Mouse (Mus musculus): ENCODE measurements around the gene Reg3b. TPM values are rescaled to one million over a fixed set of nuclear protein-coding genes. Genes with fewer than 3 reads are reported as not detected.

Gene Reg3b
- not detected in 2 replicates for polyA plus RNA-seq (2014; fragmentation: Nextera tagmentation; extraction: Ambion mirVana)

GRCm38 (mm10) chr6:78370357-78370756 is at the start of gene Reg3b:
TSS of gene Reg3b (plus strand) at chr6:78370657.
- H3K27ac ChIP-seq (ENCODE audit: low read depth, low read length): no peak within 1 kb of the TSS
- H3K9ac ChIP-seq (ENCODE audit: low read depth, low read length): no peak within 1 kb of the TSS
- no peak for ATAC-seq (ENCODE audit: low FRiP score)
- H3K4me1 ChIP-seq (replicated peaks; ENCODE audit: control insufficient read depth, insufficient read depth, low read length): no peaks in the 10 kb centered on the region
- no peak within 1 kb of the TSS for H3K4me3 ChIP-seq (ENCODE audit: low read depth, low read length)
- H3K36me3 ChIP-seq (ENCODE audit: control insufficient read depth, insufficient read depth, low read length): no peaks in the 10 kb centered on the region
- no peak within 1 kb of the TSS for H3K4me2 ChIP-seq (replicated peaks; ENCODE audit: low read depth, low read length)
- DNase-seq (ENCODE audit: low spot score): no peak
- no peaks in the 10 kb centered on the region for H3K9me3 ChIP-seq (ENCODE audit: control insufficient read depth, low read length)
- H3K27me3 ChIP-seq (ENCODE audit: control insufficient read depth, insufficient read depth, low read length): no peaks in the 10 kb centered on the region
- WGBS: 94% methylated on average over 2 of the region's 2 CpGs

GRCm38 (mm10) chr6:78327798-78328197 is 42.7 kb upstream of the Reg3b start:
- H3K4me3 ChIP-seq (ENCODE audit: low read depth, low read length): no peak overlapping the region
- H3K36me3 ChIP-seq (ENCODE audit: control insufficient read depth, insufficient read depth, low read length): no peaks in the 10 kb centered on the region
- ATAC-seq (ENCODE audit: low FRiP score) (no peak), DNase-seq (ENCODE audit: low spot score) (no peak)
- H3K9ac ChIP-seq (ENCODE audit: low read depth, low read length): no peak overlapping the region
- H3K27me3 ChIP-seq (ENCODE audit: control insufficient read depth, insufficient read depth, low read length): no peaks in the 10 kb centered on the region
- H3K4me2 ChIP-seq (replicated peaks; ENCODE audit: low read depth, low read length): no peak overlapping the region
- H3K4me1 ChIP-seq (replicated peaks; ENCODE audit: control insufficient read depth, insufficient read depth, low read length): no peaks in the 10 kb centered on the region
- H3K9me3 ChIP-seq (ENCODE audit: control insufficient read depth, low read length): no peaks in the 10 kb centered on the region
- no peak overlapping the region for H3K27ac ChIP-seq (ENCODE audit: low read depth, low read length)

- peak; percentile 80 for ATAC-seq (ENCODE audit: low FRiP score)
Observed at GRCm38 (mm10) chr6:78329166-78329565, 41.3 kb upstream of the Reg3b start.

DNA sequence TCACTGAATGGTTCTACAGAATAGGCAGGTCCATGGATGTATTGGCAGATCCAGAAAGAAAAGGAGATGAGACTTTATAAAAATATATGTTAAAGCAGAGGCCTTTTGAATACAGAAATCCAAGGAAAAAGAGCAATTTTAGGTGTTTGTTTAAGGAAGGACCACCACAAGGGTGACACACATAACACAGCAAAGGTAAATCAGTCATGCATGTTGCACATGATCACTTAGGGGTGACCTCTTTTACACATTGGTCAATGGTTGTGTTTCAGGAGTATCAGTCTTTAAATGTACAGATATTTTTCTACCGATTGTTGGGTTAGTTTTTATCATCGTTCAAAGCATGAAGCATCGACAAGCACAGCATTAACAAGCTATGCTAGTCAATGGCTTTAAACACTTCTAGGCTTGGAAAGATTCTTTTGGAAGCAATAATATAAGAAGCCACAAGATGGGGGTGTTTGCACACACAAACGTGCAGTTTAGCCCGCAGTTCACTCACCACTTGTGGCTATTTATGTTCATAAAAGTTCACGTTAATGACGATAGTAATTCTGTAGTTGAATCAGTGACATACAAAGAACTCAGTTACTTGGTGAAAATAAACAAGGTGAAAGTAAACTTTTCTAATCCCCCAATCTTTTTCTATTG is 38.4 kb upstream of the Reg3b start:
- no peaks in the 10 kb centered on the region for H3K4me1 ChIP-seq (replicated peaks; ENCODE audit: control insufficient read depth, insufficient read depth, low read length)
- no peak overlapping the region for H3K4me2 ChIP-seq (replicated peaks; ENCODE audit: low read depth, low read length)
- 47% methylated on average over 7 of the region's 7 CpGs for WGBS
- H3K9ac ChIP-seq (ENCODE audit: low read depth, low read length): no peak overlapping the region
- H3K27me3 ChIP-seq (ENCODE audit: control insufficient read depth, insufficient read depth, low read length): no peaks in the 10 kb centered on the region
- H3K27ac ChIP-seq (ENCODE audit: low read depth, low read length): no peak overlapping the region
- DNase-seq (ENCODE audit: low spot score): peak; percentile 47
- H3K4me3 ChIP-seq (ENCODE audit: low read depth, low read length): no peak overlapping the region
- H3K36me3 ChIP-seq (ENCODE audit: control insufficient read depth, insufficient read depth, low read length): no peaks in the 10 kb centered on the region
- ATAC-seq (ENCODE audit: low FRiP score): peak; percentile 53; the same call in 1 of the 2 replicates
- no peaks in the 10 kb centered on the region for H3K9me3 ChIP-seq (ENCODE audit: control insufficient read depth, low read length)

More at GRCm38 (mm10) chr6:78329166-78329565, 41.3 kb upstream of the Reg3b start:
- no peaks in the 10 kb centered on the region for H3K4me1 ChIP-seq (replicated peaks; ENCODE audit: control insufficient read depth, insufficient read depth, low read length)
- no peak overlapping the region for H3K9ac ChIP-seq (ENCODE audit: low read depth, low read length)
- peak; percentile 18 for DNase-seq (ENCODE audit: low spot score)
- no peaks in the 10 kb centered on the region for H3K27me3 ChIP-seq (ENCODE audit: control insufficient read depth, insufficient read depth, low read length)
- H3K9me3 ChIP-seq (ENCODE audit: control insufficient read depth, low read length): no peaks in the 10 kb centered on the region
- WGBS: 53% methylated on average over 2 of the region's 2 CpGs
- no peak overlapping the region for H3K4me3 ChIP-seq (ENCODE audit: low read depth, low read length)
- H3K36me3 ChIP-seq (ENCODE audit: control insufficient read depth, insufficient read depth, low read length): no peaks in the 10 kb centered on the region
- H3K4me2 ChIP-seq (replicated peaks; ENCODE audit: low read depth, low read length): no peak overlapping the region
- no peak overlapping the region for H3K27ac ChIP-seq (ENCODE audit: low read depth, low read length)

GRCm38 (mm10) chr6:78340296-78340695 is 30.2 kb upstream of the Reg3b start:
- H3K27ac ChIP-seq (ENCODE audit: low read depth, low read length): no peak overlapping the region
- no peaks in the 10 kb centered on the region for H3K9me3 ChIP-seq (ENCODE audit: control insufficient read depth, low read length)
- ATAC-seq (ENCODE audit: low FRiP score): no peak
- no peak overlapping the region for H3K4me3 ChIP-seq (ENCODE audit: low read depth, low read length)
- H3K27me3 ChIP-seq (ENCODE audit: control insufficient read depth, insufficient read depth, low read length): no peaks in the 10 kb centered on the region
- DNase-seq (ENCODE audit: low spot score): no peak
- no peaks in the 10 kb centered on the region for H3K36me3 ChIP-seq (ENCODE audit: control insufficient read depth, insufficient read depth, low read length)
- H3K4me1 ChIP-seq (replicated peaks; ENCODE audit: control insufficient read depth, insufficient read depth, low read length): no peaks in the 10 kb centered on the region
- no peak overlapping the region for H3K4me2 ChIP-seq (replicated peaks; ENCODE audit: low read depth, low read length)
- H3K9ac ChIP-seq (ENCODE audit: low read depth, low read length): no peak overlapping the region

DNA sequence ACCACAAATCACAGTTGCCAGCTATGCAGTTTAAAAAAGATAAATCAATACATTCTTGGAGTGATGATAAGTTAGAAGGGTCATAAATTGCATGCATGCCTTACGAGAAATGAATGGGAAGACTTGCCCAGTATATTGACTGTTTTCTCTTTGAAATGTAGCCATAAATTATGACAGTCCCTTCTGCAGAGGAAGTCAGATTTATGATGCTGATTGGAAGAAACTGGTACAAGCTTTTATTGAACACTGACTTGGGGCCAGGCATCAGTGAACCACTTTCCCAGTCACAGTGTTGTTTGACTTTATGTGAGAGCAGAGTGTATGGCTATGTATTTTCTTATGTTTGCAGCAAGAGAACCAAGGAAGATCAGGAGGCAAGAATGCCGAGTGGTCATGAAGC is 28.8 kb upstream of the Reg3b start:
- ATAC-seq (ENCODE audit: low FRiP score) (no peak), DNase-seq (ENCODE audit: low spot score) (no peak)
- H3K4me3 ChIP-seq (ENCODE audit: low read depth, low read length): no peak overlapping the region
- H3K4me1 ChIP-seq (replicated peaks; ENCODE audit: control insufficient read depth, insufficient read depth, low read length): no peaks in the 10 kb centered on the region
- WGBS: 85% methylated on average over 2 of the region's 2 CpGs
- no peak overlapping the region for H3K9ac ChIP-seq (ENCODE audit: low read depth, low read length)
- H3K9me3 ChIP-seq (ENCODE audit: control insufficient read depth, low read length): no peaks in the 10 kb centered on the region
- H3K27me3 ChIP-seq (ENCODE audit: control insufficient read depth, insufficient read depth, low read length): no peaks in the 10 kb centered on the region
- H3K36me3 ChIP-seq (ENCODE audit: control insufficient read depth, insufficient read depth, low read length): no peaks in the 10 kb centered on the region
- no peak overlapping the region for H3K27ac ChIP-seq (ENCODE audit: low read depth, low read length)
- H3K4me2 ChIP-seq (replicated peaks; ENCODE audit: low read depth, low read length): no peak overlapping the region

- Histone ChIP-seq H3K4me3 (ENCODE audit: low read depth, low read length) (no peak overlapping the region), H3K36me3 (ENCODE audit: control insufficient read depth, insufficient read depth, low read length) (no peaks in the 10 kb centered on the region), H3K9ac (ENCODE audit: low read depth, low read length) (no peak overlapping the region), H3K4me2 (replicated peaks; ENCODE audit: low read depth, low read length) (no peak overlapping the region), H3K27ac (ENCODE audit: low read depth, low read length) (no peak overlapping the region), H3K4me1 (replicated peaks; ENCODE audit: control insufficient read depth, insufficient read depth, low read length) (no peaks in the 10 kb centered on the region), H3K27me3 (ENCODE audit: control insufficient read depth, insufficient read depth, low read length) (no peaks in the 10 kb centered on the region), H3K9me3 (ENCODE audit: control insufficient read depth, low read length) (no peaks in the 10 kb centered on the region)
- ATAC-seq (ENCODE audit: low FRiP score) (no peak), DNase-seq (ENCODE audit: low spot score) (no peak)
- WGBS: 81% methylated on average over 2 of the region's 2 CpGs
Observed at GRCm38 (mm10) chr6:78361971-78362563, 8.4 kb upstream of the Reg3b start.

DNA sequence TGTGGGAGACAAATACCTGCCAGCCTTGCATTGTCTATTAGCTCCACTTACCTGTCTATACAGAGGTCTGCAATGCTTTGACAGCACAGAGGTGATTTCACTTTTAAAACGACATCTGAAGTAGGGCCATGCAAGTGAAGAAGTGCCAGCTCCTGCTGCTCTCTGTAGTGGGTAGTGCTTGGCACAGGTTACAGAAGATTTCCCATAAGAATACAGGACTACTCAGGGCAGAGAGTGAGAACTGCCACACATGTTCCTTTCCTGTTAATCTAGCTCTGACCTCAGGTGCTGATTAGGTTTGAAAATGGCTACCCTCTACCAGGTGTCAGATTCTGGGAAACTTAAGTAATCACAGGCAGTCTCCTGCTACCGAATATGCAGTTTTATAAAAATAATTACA is 8.3 kb downstream of the Reg3b start, which contains the start of gene Reg3d:
Gene Reg3d (minus strand): TSS at position 101 of the 400 bp plus-strand sequence.
- no peak for DNase-seq (ENCODE audit: low spot score)
- Histone ChIP-seq H3K9me3 (ENCODE audit: control insufficient read depth, low read length) (no peaks in the 10 kb centered on the region), H3K4me2 (replicated peaks; ENCODE audit: low read depth, low read length) (no peak within 1 kb of the TSS), H3K4me1 (replicated peaks; ENCODE audit: control insufficient read depth, insufficient read depth, low read length) (no peaks in the 10 kb centered on the region), H3K27me3 (ENCODE audit: control insufficient read depth, insufficient read depth, low read length) (no peaks in the 10 kb centered on the region), H3K9ac (ENCODE audit: low read depth, low read length) (no peak within 1 kb of the TSS), H3K36me3 (ENCODE audit: control insufficient read depth, insufficient read depth, low read length) (no peaks in the 10 kb centered on the region), H3K4me3 (ENCODE audit: low read depth, low read length) (no peak within 1 kb of the TSS), H3K27ac (ENCODE audit: low read depth, low read length) (no peak within 1 kb of the TSS)
- WGBS: 73% methylated on average over 2 of the region's 2 CpGs
- ATAC-seq (ENCODE audit: low FRiP score): no peak

GRCm38 (mm10) chr6:78380409-78380808 is 10.0 kb downstream of the Reg3b start, which contains the start of gene Reg3a:
TSS of gene Reg3a (plus strand) at chr6:78380709.
- Histone ChIP-seq H3K9ac (ENCODE audit: low read depth, low read length) (no peak within 1 kb of the TSS), H3K27ac (ENCODE audit: low read depth, low read length) (no peak within 1 kb of the TSS), H3K36me3 (ENCODE audit: control insufficient read depth, insufficient read depth, low read length) (no peaks in the 10 kb centered on the region), H3K4me2 (replicated peaks; ENCODE audit: low read depth, low read length) (no peak within 1 kb of the TSS), H3K4me3 (ENCODE audit: low read depth, low read length) (no peak within 1 kb of the TSS), H3K9me3 (ENCODE audit: control insufficient read depth, low read length) (no peaks in the 10 kb centered on the region), H3K4me1 (replicated peaks; ENCODE audit: control insufficient read depth, insufficient read depth, low read length) (no peaks in the 10 kb centered on the region), H3K27me3 (ENCODE audit: control insufficient read depth, insufficient read depth, low read length) (no peaks in the 10 kb centered on the region)
- DNase-seq (ENCODE audit: low spot score): no peak
- no peak for ATAC-seq (ENCODE audit: low FRiP score)

All from hindbrain, embryonic 11.5 days (tissue).